Mouse (Mus musculus) hindbrain, embryonic 11.5 days (tissue): ENCODE measurements around the gene Mettl9. TPM values are rescaled to one million over a fixed set of nuclear protein-coding genes. Genes with fewer than 3 reads are reported as not detected.
A peak's percentile ranks its signal among the peaks of the same experiment; 100 is the strongest.

ENCODE experiments used
- ATAC-seq: fragments of 200-750 bp; cut with Nextera tagmentation; 2 replicates; pipeline ENCODE4 v1.8.0; 2017; ENCODE audit warnings: mild to moderate bottlenecking, moderate TSS enrichment, moderate library complexity; ENCODE audit not compliant: low FRiP score
- DNase-seq: peaks from one replicate; pipeline ENCODE4 v3.0.0-alpha.2; 2015; ENCODE audit warnings: low spot score
- H3K27ac ChIP-seq: fragments of 300-500 bp; sonication (generic); 2 replicates; pipeline ENCODE4 v1.5.1; 2014; ENCODE audit warnings: mild to moderate bottlenecking, low read depth, low read length
- H3K27me3 ChIP-seq: fragments of 300-500 bp; sonication (generic); 2 replicates; pipeline ENCODE4 v1.6.1; 2014; ENCODE audit warnings: mild to moderate bottlenecking, low read length, moderate library complexity, mixed read lengths; ENCODE audit not compliant: control insufficient read depth, insufficient read depth
- H3K36me3 ChIP-seq: fragments of 300-500 bp; sonication (generic); 2 replicates; pipeline ENCODE4 v1.6.1; 2014; ENCODE audit warnings: mild to moderate bottlenecking, low read length, moderate library complexity, mixed read lengths; ENCODE audit not compliant: control insufficient read depth, insufficient read depth
- H3K4me1 ChIP-seq: fragments of 300-500 bp; sonication (generic); replicated peaks from 2 replicates; pipeline ENCODE4 v1.6.1; 2014; ENCODE audit warnings: low read length, mixed read lengths; ENCODE audit not compliant: control insufficient read depth, insufficient read depth
- H3K4me2 ChIP-seq: fragments of 300-500 bp; sonication (generic); replicated peaks from 2 replicates; pipeline ENCODE4 v1.6.1; 2014; ENCODE audit warnings: mild to moderate bottlenecking, low read depth, low read length
- H3K4me3 ChIP-seq: fragments of 300-500 bp; sonication (generic); 2 replicates; pipeline ENCODE4 v1.5.1; 2014; ENCODE audit warnings: low read depth, low read length
- H3K9ac ChIP-seq: fragments of 300-500 bp; sonication (generic); 2 replicates; pipeline ENCODE4 v1.6.1; 2014; ENCODE audit warnings: low read depth, low read length
- H3K9me3 ChIP-seq: fragments of 300-500 bp; sonication (generic); 2 replicates; pipeline ENCODE4 v1.6.1; 2016; ENCODE audit warnings: low read length; ENCODE audit not compliant: control insufficient read depth
- WGBS: fragments of 180-500 bp; shearing (Covaris S2); extraction: QIAGEN DNeasy Blood & Tissue Kit; methylation state at CpG from one replicate; pipeline ENCODE4 v1.1.7; 2014; 5-methylcytosine and 5-hydroxymethylcytosine counted together
- polyA plus RNA-seq: library from polyadenylated mRNA; unstranded; fragments of >200 nt; fragmentation: Nextera tagmentation; extraction: Ambion mirVana; gene quantifications from 2 replicates; pipeline ENCODE4 v1.2.1, GENCODE M21; 2014

Mettl9 gene
- polyA plus RNA-seq, 1 experiment from 2014 or later, result 279 TPM

GRCm38 (mm10) chr7:121111321-121111720 is 77.1 kb downstream of the Mettl9 start:
- ATAC-seq, result no peak
- WGBS, result 30% methylated on average over 3 of the region's 3 CpGs

GRCm38 (mm10) chr7:121111762-121112161 is 77.5 kb downstream of the Mettl9 start:
- Histone ChIP-seq H3K27ac (no peak overlapping the region), H3K4me2 (no peak overlapping the region), H3K4me3 (no peak overlapping the region), H3K27me3 (no peaks in the 10 kb centered on the region), H3K4me1 (no peaks in the 10 kb centered on the region), H3K36me3 (no peaks in the 10 kb centered on the region), H3K9ac (no peak overlapping the region), H3K9me3 (no peaks in the 10 kb centered on the region)
- DNase-seq, result no peak
- WGBS, result 68% methylated on average over 3 of the region's 3 CpGs
- ATAC-seq, result no peak

More at GRCm38 (mm10) chr7:121111321-121111720, 77.1 kb downstream of the Mettl9 start:
- Histone ChIP-seq H3K4me1 (no peaks in the 10 kb centered on the region), H3K27me3 (no peaks in the 10 kb centered on the region), H3K9me3 (no peaks in the 10 kb centered on the region), H3K4me3 (no peak overlapping the region), H3K36me3 (no peaks in the 10 kb centered on the region), H3K9ac (no peak overlapping the region), H3K4me2 (no peak overlapping the region), H3K27ac (no peak overlapping the region)
- DNase-seq, result no peak

- no peaks in the 10 kb centered on the region for H3K4me1 ChIP-seq
- H3K4me2 ChIP-seq, result no peak overlapping the region
- H3K27me3 ChIP-seq, result no peaks in the 10 kb centered on the region
- no peak overlapping the region for H3K27ac ChIP-seq
- ATAC-seq (peak; percentile 73), DNase-seq (peak; percentile 93)
- no peak overlapping the region for H3K4me3 ChIP-seq
- H3K9ac ChIP-seq, result no peak overlapping the region
- 15% methylated on average over 10 of the region's 10 CpGs for WGBS
- H3K9me3 ChIP-seq, result no peaks in the 10 kb centered on the region
- no peaks in the 10 kb centered on the region for H3K36me3 ChIP-seq
These were observed 86.0 kb downstream of the Mettl9 start for GRCm38 (mm10) chr7:121120143-121120818.

Other genes with a start within 250 kb of the Mettl9 start
- gene Gm5737, start 222.1 kb upstream of the Mettl9 start, polyA plus RNA-seq, result not detected in 2 replicates
- gene Eef2k, start 191.6 kb upstream of the Mettl9 start, polyA plus RNA-seq, result 8.5 and 10.2 TPM in 2 replicates
- 16.4 and 17.1 TPM in 2 replicates for gene Polr3e, start 116.7 kb upstream of the Mettl9 start, polyA plus RNA-seq
- 17.9 and 19.2 TPM in 2 replicates for gene Cdr2, start 52.1 kb upstream of the Mettl9 start, polyA plus RNA-seq
- 0.13 and 0.66 TPM in 2 replicates for gene Mfsd13b, start 51.9 kb upstream of the Mettl9 start, polyA plus RNA-seq
- gene Igsf6, start 40.1 kb downstream of the Mettl9 start, polyA plus RNA-seq, result 1.2 and 1.7 TPM in 2 replicates
- 0.08 and 0.29 TPM in 2 replicates for gene Otoa, start 47.2 kb downstream of the Mettl9 start, polyA plus RNA-seq